Mouse (Mus musculus) neural tube, embryonic 15.5 days (tissue): ENCODE results near the gene Gnas. TPM values are rescaled to one million over a fixed set of nuclear protein-coding genes. Genes with fewer than 3 reads are reported as not detected.
A peak's percentile ranks its signal among the peaks of the same experiment; 100 is the strongest.

Experiments
- ATAC-seq: fragments of 200-750 bp; cut with Nextera tagmentation; 2 replicates; pipeline ENCODE4 v1.8.0; 2017; ENCODE audit warnings: mild to moderate bottlenecking, moderate TSS enrichment, moderate library complexity; ENCODE audit not compliant: low FRiP score
- H3K27ac ChIP-seq: fragments of 300-500 bp; sonication (generic); replicated peaks from 2 replicates; pipeline ENCODE4 v1.5.1; 2015; ENCODE audit warnings: mild to moderate bottlenecking, inconsistent platforms
- H3K27me3 ChIP-seq: fragments of 300-500 bp; sonication (generic); replicated peaks from 2 replicates; pipeline ENCODE4 v1.6.1; 2015; ENCODE audit warnings: inconsistent platforms
- H3K36me3 ChIP-seq: fragments of 300-500 bp; sonication (generic); 2 replicates; pipeline ENCODE4 v1.6.1; 2015; ENCODE audit warnings: inconsistent platforms
- H3K4me1 ChIP-seq: fragments of 300-500 bp; sonication (generic); 2 replicates; pipeline ENCODE4 v1.6.1; 2015; ENCODE audit warnings: inconsistent platforms
- H3K4me2 ChIP-seq: fragments of 300-500 bp; sonication (generic); 2 replicates; pipeline ENCODE4 v1.6.1; 2015; ENCODE audit warnings: inconsistent platforms, mild to moderate bottlenecking, moderate library complexity
- H3K4me3 ChIP-seq: fragments of 300-500 bp; sonication (generic); replicated peaks from 2 replicates; pipeline ENCODE4 v1.5.1; 2015; ENCODE audit warnings: mild to moderate bottlenecking, inconsistent platforms
- H3K9ac ChIP-seq: fragments of 300-500 bp; sonication (generic); replicated peaks from 2 replicates; pipeline ENCODE4 v1.6.1; 2015; ENCODE audit warnings: mild to moderate bottlenecking, inconsistent platforms
- H3K9me3 ChIP-seq: fragments of 300-500 bp; sonication (generic); replicated peaks from 2 replicates; pipeline ENCODE4 v1.6.1; 2016; ENCODE audit warnings: inconsistent platforms
- WGBS: fragments of 180-500 bp; shearing (Covaris S2); methylation state at CpG from one replicate; pipeline ENCODE4 v1.1.7; 2015; ENCODE audit warnings: mixed read lengths; 5-methylcytosine and 5-hydroxymethylcytosine counted together
- polyA plus RNA-seq: library from polyadenylated mRNA; unstranded; fragments of >200 nt; fragmentation: Nextera tagmentation; extraction: Ambion mirVana; gene quantifications from 2 replicates; pipeline ENCODE4 v1.2.1, GENCODE M21; 2015

The Gnas gene
- 1,725 and 1,770 TPM in 2 replicates for polyA plus RNA-seq

DNA sequence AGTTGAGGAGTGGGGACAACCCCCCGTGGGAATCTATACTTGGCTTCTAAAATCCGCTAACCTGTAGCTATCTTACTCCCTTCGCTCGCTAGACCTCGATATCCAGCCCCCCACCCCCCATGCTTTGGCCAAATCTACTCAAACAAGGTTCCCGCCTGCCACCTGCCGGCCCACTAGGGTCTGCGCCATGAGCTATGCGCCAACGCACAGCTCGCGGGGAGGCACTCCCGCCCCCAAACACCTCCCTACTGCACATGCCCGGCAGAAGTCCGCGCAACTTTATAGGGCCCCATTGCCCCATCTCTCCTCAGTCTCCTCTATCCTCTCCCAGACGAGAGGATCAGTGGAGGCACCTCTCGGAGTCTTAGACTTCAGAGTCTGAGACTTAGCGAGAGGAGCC is at the start of gene Gnas:
Gene Gnas, plus strand, starts transcription at position 310 of the 400 bp plus-strand sequence.
- Histone ChIP-seq H3K4me3 (peak within 1 kb of the TSS; percentile 36), H3K27ac (no peak within 1 kb of the TSS), H3K9ac (0 out of 2 replicates have a peak within 1 kb of the TSS, but pooled peaks have one; percentile 26), H3K27me3 (peaks cover 53% of the 10 kb centered on the region), H3K4me1 (peaks cover 16% of the 10 kb centered on the region), H3K9me3 (0 out of 2 replicates have a peak, but pooled peaks cover 11% of the 10 kb centered on the region), H3K36me3 (peaks cover 42% of the 10 kb centered on the region), H3K4me2 (peak within 1 kb of the TSS; percentile 56)
- ATAC-seq, result peak; percentile 73; the same call in 1 of the 2 replicates
- 60% methylated on average over 19 of the region's 19 CpGs for whole genome bisulfite sequencing

DNA sequence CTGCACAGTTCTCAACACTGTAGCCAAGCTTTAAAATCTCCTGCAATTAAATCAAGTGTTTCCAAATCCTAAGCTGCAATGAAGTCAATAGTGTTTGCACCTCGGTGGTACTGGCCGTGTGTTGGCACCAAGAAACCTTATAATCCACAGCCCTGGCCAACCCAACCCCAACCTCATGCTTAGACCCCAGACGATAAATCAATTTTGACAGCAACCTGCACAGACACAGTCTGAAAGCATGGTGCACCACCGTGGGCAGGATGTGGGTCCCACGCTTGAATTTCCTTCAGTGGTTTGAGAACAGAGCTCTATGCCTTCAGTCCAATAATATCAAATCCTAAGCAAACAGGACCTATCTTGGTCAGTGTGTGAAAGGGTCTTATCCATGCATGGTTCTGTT is 41.7 kb upstream of the Gnas start:
- WGBS, result 92% methylated on average over 5 of the region's 5 CpGs

GRCm38 (mm10) chr2:174251963-174252362 is 32.2 kb upstream of the Gnas start:
- ATAC-seq, result no peak
- Histone ChIP-seq H3K4me2 (no peak overlapping the region), H3K4me3 (no peak overlapping the region), H3K36me3 (no peaks in the 10 kb centered on the region), H3K4me1 (0 out of 2 replicates have a peak, but pooled peaks cover 5% of the 10 kb centered on the region), H3K9ac (no peak overlapping the region), H3K9me3 (no peaks in the 10 kb centered on the region), H3K27me3 (no peaks in the 10 kb centered on the region), H3K27ac (no peak overlapping the region)

More for the DNA sequence above, 41.7 kb upstream of the Gnas start:
- H3K4me1 ChIP-seq, result no peaks in the 10 kb centered on the region; the same call in 1 of the 2 replicates
- H3K27me3 ChIP-seq, result no peaks in the 10 kb centered on the region
- no peak overlapping the region for H3K4me2 ChIP-seq
- H3K36me3 ChIP-seq, result no peaks in the 10 kb centered on the region
- ATAC-seq, result no peak
- H3K4me3 ChIP-seq, result no peak overlapping the region
- H3K27ac ChIP-seq, result no peak overlapping the region
- no peak overlapping the region for H3K9ac ChIP-seq
- 0 out of 2 replicates have a peak, but pooled peaks cover 4% of the 10 kb centered on the region for H3K9me3 ChIP-seq

DNA sequence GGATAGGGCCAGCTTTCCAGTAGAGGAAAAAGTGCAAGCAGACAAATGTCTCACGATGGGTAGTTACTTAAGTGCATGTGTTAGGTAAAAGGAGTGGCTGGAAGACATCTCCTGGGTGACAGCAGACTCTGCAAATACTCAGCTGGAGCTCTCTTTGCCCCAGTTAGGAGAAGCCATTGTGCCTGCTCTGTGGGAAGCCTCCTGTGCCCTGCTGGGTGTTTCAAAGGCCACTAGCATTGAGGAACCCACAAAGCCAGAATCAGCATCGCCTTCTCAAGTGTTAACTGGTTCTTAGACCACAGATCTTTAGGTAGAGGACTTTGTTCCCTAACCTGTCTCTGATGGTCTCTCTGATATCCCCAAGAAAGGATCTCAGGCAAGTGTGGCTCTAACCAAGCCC is 26.8 kb upstream of the Gnas start:
- 32% methylated on average over 2 of the region's 2 CpGs for WGBS
- ATAC-seq, result no peak
- Histone ChIP-seq H3K9me3 (no peaks in the 10 kb centered on the region), H3K27ac (no peak overlapping the region), H3K4me3 (no peak overlapping the region), H3K27me3 (no peaks in the 10 kb centered on the region), H3K4me2 (no peak overlapping the region), H3K4me1 (0 out of 2 replicates have a peak, but pooled peaks cover 5% of the 10 kb centered on the region), H3K9ac (no peak overlapping the region), H3K36me3 (no peaks in the 10 kb centered on the region)

GRCm38 (mm10) chr2:174260004-174260403 is 24.1 kb upstream of the Gnas start:
- no peak for ATAC-seq
- Histone ChIP-seq H3K9me3 (no peaks in the 10 kb centered on the region), H3K27ac (no peak overlapping the region), H3K4me1 (0 out of 2 replicates have a peak, but pooled peaks cover 5% of the 10 kb centered on the region), H3K4me3 (no peak overlapping the region), H3K36me3 (no peaks in the 10 kb centered on the region), H3K27me3 (no peaks in the 10 kb centered on the region), H3K9ac (no peak overlapping the region), H3K4me2 (no peak overlapping the region)
- WGBS, result 8% methylated on average over 3 of the region's 3 CpGs

- WGBS, result 24% methylated on average over 4 of the region's 4 CpGs
- H3K4me3 ChIP-seq, result no peak overlapping the region
- ATAC-seq, result no peak
Observed at GRCm38 (mm10) chr2:174260908-174261800, 23.0 kb upstream of the Gnas start.

DNA sequence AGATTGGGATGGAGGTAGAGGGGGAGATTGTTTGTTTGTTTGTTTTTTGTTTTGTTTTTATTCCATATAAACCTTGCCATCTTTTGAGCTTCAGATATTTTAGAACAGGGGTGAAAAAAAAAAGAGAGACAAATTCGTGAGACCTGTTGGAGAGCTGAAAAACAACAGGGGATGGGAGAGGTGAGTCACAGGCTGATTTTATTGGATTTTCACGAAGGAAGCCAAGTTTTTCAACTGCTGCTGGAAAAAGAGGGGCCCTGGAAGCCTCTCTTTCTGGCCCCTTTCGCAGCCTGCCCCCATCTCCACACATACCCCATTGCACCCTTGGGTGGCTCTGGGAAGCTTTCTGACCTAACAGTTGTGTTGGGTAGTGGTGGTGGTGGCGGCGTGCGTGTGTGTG is 22.3 kb upstream of the Gnas start:
- 67% methylated on average over 6 of the region's 6 CpGs for WGBS
- Histone ChIP-seq H3K9ac (no peak overlapping the region), H3K4me2 (no peak overlapping the region), H3K9me3 (no peaks in the 10 kb centered on the region), H3K27ac (no peak overlapping the region), H3K4me3 (no peak overlapping the region), H3K36me3 (no peaks in the 10 kb centered on the region), H3K4me1 (no peaks in the 10 kb centered on the region), H3K27me3 (no peaks in the 10 kb centered on the region)
- ATAC-seq, result no peak

More at GRCm38 (mm10) chr2:174260908-174261800, 23.0 kb upstream of the Gnas start:
- Histone ChIP-seq H3K4me2 (no peak overlapping the region), H3K9ac (no peak overlapping the region), H3K36me3 (no peaks in the 10 kb centered on the region), H3K4me1 (no peaks in the 10 kb centered on the region), H3K27me3 (no peaks in the 10 kb centered on the region), H3K27ac (no peak overlapping the region), H3K9me3 (no peaks in the 10 kb centered on the region)

DNA sequence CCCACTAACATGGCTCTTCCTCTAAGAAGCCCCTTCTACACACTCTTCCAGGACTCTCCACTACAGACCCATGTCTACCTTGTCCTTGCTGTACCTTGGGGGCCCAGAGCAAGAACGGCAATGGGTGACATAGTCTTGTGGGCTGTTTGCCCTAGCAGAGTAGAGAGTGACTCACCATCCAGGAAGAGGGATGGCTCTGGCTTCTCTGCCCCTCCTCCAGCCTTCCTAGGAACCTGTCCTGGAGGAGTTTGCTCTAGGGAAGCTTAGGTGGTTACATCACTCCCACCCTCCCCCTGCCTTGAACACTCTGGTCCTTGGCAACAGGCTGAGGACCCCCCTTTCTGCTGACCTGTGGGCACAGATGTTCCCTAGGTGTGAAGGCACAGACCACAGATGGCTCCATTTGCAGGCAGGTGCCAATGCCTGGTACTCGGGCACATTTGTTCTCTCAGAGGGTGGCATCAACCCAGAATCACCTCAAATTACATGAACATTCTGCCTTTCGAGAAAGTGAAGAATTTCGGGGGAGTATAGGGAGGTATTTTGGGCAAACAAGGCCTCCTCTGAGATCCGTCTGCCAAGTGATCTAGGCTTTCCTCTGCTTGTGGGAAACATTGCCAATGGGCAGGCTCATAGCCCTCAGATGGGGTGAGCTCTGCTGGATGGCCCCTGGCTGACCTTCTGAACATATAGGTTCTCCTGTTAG is 20.9 kb upstream of the Gnas start:
- Histone ChIP-seq H3K27me3 (no peaks in the 10 kb centered on the region), H3K9ac (no peak overlapping the region), H3K9me3 (no peaks in the 10 kb centered on the region), H3K4me1 (no peaks in the 10 kb centered on the region), H3K4me2 (no peak overlapping the region), H3K36me3 (peaks cover 13% of the 10 kb centered on the region), H3K27ac (no peak overlapping the region), H3K4me3 (no peak overlapping the region)
- 95% methylated on average over 5 of the region's 5 CpGs for WGBS
- no peak for ATAC-seq

DNA sequence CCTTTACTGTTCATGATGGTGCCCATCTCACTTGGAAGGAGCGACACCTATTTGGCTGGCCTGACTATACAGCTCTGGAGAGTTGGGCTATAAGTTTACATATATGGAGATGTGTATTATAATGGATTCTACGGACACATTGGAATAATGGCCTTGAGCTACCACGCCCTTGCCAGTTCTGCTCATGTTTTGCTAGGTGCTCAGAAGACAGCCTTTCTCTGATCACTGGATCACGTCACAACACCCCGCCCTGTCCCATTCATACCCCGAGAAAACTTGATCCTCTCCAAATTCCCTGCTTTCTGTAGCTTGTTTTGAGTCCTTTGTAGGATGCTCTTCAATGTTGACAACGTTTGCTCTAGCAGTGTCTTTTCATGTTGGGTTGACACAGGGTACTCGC is 19.9 kb upstream of the Gnas start:
- no peaks in the 10 kb centered on the region for H3K27me3 ChIP-seq
- ATAC-seq, result no peak

GRCm38 (mm10) chr2:174270416-174270815 is 13.7 kb upstream of the Gnas start:
- no peak for ATAC-seq
- Histone ChIP-seq H3K9me3 (no peaks in the 10 kb centered on the region), H3K4me2 (no peak overlapping the region), H3K36me3 (peaks cover 13% of the 10 kb centered on the region), H3K9ac (no peak overlapping the region), H3K27me3 (no peaks in the 10 kb centered on the region), H3K4me3 (no peak overlapping the region), H3K27ac (no peak overlapping the region), H3K4me1 (no peaks in the 10 kb centered on the region)
- 93% methylated on average over 7 of the region's 7 CpGs for WGBS

More for the DNA sequence above, 19.9 kb upstream of the Gnas start:
- Histone ChIP-seq H3K9me3 (no peaks in the 10 kb centered on the region), H3K36me3 (peaks cover 13% of the 10 kb centered on the region), H3K4me3 (no peak overlapping the region), H3K9ac (no peak overlapping the region), H3K27ac (no peak overlapping the region), H3K4me2 (no peak overlapping the region), H3K4me1 (no peaks in the 10 kb centered on the region)
- 90% methylated on average over 8 of the region's 8 CpGs for WGBS

DNA sequence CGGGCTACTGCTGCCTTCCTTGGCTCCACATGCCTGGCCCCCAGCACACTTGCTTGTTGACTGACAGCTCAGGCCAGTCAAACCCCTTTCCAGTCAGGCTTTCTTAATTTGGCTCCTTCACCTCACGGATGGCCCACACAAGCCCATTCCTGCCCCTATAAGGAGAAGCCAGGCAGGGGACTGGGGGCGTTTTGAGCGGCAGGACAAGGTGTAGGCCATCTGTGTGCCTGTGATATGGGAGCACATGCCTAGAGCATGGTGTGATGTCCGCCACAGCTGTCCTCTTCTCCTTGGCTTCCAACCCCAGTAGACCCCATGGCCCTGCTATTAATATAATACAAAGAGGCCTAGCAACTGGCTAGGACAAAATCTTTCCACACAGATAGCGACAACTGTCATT is 12.7 kb upstream of the Gnas start:
- no peak overlapping the region for H3K4me2 ChIP-seq
- H3K27ac ChIP-seq, result no peak overlapping the region
- H3K4me3 ChIP-seq, result no peak overlapping the region
- no peaks in the 10 kb centered on the region for H3K27me3 ChIP-seq
- 89% methylated on average over 6 of the region's 6 CpGs for WGBS
- no peaks in the 10 kb centered on the region for H3K9me3 ChIP-seq
- peaks cover 13% of the 10 kb centered on the region for H3K36me3 ChIP-seq
- no peak overlapping the region for H3K9ac ChIP-seq
- ATAC-seq, result no peak
- no peaks in the 10 kb centered on the region for H3K4me1 ChIP-seq
